Mouse (Mus musculus) brain, embryonic 14.5 days (tissue): ENCODE data around the gene Lmo2.

Experiments
- CTCF ChIP-seq: fragments of 200-500 bp; IDR thresholded peaks from 2 replicates; pipeline ENCODE4 v1.5.1; 2012; ENCODE audit warnings: inconsistent platforms, mild to moderate bottlenecking, moderate library complexity, borderline replicate concordance; ENCODE audit not compliant: insufficient read depth, insufficient read length; ENCODE audit errors: extremely low read depth
- POLR2A ChIP-seq: fragments of 200-500 bp; IDR thresholded peaks from 2 replicates; pipeline ENCODE4 v1.6.1; 2012; ENCODE audit warnings: mild to moderate bottlenecking, inconsistent platforms, borderline replicate concordance; ENCODE audit not compliant: poor library complexity, insufficient read depth, insufficient read length, severe bottlenecking; ENCODE audit errors: extremely low read depth

GRCm38 (mm10) chr2:103962349-103962748, 4.6 kb downstream of the Lmo2 start:
- TF ChIP-seq CTCF = no peak
- no peak for TF ChIP-seq POLR2A
